Mouse (Mus musculus): ENCODE data around the gene Tenm3. TPM values are rescaled to one million over a fixed set of nuclear protein-coding genes. Genes with fewer than 3 reads are reported as not detected.

The Tenm3 gene
- polyA plus RNA-seq, 1 experiment = 19.1 TPM

DNA sequence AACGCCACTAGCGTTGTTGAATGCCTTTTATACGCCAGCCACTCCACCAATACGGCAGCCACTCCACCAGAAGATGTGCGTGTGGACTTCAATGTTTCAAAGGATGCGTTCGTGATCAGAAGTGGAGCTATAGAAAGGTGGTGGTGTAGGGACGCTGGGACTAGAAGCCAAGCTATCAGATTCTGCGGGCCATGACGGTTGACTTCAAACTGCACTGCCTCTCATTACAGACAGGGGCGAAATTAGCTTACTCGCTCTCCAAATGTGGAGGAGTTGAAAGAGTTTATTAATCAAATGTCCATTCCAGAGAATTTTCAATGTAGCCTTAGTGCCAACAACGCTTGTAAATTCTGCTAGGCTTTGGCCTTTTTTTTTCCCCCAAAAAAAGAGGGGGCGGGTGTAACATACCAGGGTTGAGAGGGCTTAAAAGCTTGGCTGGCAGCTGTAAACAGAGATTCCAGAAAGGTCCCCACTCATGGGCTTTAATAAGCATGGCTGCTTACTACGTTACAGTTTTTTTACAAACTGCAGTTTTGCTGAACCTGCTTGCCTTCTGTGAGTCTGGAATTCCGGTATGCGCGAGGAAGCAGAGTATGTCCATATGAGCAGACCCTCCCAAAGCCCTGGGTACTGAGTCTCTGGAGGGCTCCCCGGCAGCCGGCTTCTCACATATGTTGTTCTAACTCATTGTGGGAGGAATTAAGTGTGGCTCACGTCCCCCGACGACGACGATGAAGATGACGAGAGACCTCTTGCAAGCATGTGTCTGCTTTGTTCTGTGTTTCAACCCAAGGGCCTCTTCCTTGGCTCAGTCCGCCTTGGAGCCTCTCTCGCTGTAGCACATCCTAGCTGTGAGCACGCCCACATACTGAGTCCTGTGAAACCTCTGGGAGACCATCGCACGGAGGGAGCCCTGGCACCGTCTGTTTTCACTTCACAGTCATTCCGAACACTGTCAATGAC is 361.8 kb downstream of the Tenm3 start:
- Histone ChIP-seq H3K4me1 (ENCODE audit: control insufficient read depth, insufficient read depth, low read length) (no peaks in the 10 kb centered on the region; the same call in 1 of the 2 replicates), H3K27ac (ENCODE audit: insufficient read depth, low read length) (no peak overlapping the region), H3K4me3 (ENCODE audit: insufficient read depth, low read length) (no peak overlapping the region)
- no peak for TF ChIP-seq POLR2A (IDR thresholded peaks at IDR 0.05; ENCODE audit: extremely low read depth, insufficient read depth, low read length)
- no peak for TF ChIP-seq CTCF (IDR thresholded peaks at IDR 0.05; ENCODE audit: extremely low read depth, insufficient read depth, low read length)

DNA sequence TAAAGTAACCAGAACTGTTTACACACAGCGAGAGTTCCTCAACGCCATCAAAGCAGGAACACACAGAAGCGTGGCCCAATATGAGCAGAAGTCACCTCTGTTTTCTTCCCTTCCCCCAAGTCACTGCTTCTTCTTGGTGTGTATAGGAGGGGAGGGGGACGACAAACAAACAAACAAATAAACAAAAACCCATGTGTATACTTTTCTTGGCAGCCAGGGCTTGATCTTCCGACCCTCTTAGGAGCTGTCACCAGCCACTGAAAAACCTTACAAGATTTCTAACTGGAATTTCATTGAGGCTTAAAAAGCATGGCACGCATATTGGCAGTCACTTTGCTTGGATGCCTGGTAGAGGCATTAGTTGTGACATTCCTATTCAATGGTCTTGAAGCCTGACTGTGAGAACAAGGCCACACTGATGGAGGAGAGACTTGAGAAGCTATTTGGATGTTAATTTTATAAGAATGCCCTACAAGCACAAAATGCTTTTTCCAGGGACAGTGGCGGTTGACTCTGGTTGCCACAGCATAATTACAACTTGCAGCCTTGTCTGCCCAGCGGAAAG is 366.3 kb downstream of the Tenm3 start:
- TF ChIP-seq POLR2A (IDR thresholded peaks at IDR 0.05; ENCODE audit: extremely low read depth, insufficient read depth, low read length) (no peak), CTCF (IDR thresholded peaks at IDR 0.05; ENCODE audit: extremely low read depth, insufficient read depth, low read length) (no peak)
- Histone ChIP-seq H3K4me1 (ENCODE audit: control insufficient read depth, insufficient read depth, low read length) (no peaks in the 10 kb centered on the region; the same call in 1 of the 2 replicates), H3K4me3 (ENCODE audit: insufficient read depth, low read length) (no peak overlapping the region), H3K27ac (ENCODE audit: insufficient read depth, low read length) (no peak overlapping the region)

DNA sequence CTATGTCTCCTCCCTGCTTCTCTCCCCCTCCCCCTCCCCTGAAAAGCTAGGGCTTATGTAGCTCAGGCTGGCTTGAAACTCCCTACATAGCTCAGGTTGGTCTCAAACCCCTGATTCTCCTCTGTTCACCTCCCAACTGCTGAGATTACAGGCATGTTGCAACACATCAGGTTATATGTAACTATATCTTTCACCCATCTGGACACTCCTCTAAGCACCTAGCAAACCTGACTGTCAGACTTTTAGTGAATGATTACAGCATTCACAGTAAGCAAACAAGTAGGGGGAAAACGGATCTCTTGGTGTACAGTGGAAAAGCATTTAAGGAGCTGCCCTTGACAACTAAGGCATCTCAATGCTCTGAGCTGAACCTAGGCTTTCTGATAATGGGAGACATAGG is 366.9 kb downstream of the Tenm3 start:
- no peak for TF ChIP-seq POLR2A (IDR thresholded peaks at IDR 0.05; ENCODE audit: extremely low read depth, insufficient read depth, low read length)
- Histone ChIP-seq H3K4me1 (ENCODE audit: control insufficient read depth, insufficient read depth, low read length) (no peaks in the 10 kb centered on the region; the same call in 1 of the 2 replicates), H3K4me3 (ENCODE audit: insufficient read depth, low read length) (no peak overlapping the region), H3K27ac (ENCODE audit: insufficient read depth, low read length) (no peak overlapping the region)

DNA sequence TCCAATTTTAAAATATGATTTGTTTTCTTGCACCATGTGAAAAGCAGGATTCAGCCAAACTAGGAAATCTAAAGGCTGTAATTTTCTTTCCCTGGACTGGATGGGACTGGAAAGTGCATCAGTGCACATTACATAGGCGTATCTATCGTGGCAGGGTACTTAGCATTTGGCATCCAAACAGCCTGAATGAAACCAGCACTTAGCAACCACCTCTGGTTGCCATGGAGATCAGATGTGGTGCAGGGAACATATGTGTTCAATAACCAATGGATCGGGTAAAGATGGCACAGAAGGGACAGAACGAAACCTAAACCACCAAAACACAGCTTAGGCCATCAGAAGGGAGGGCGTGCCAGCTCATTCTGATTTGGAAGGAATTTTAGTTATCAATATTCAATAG is 376.1 kb downstream of the Tenm3 start:
- H3K27ac ChIP-seq (ENCODE audit: insufficient read depth, low read length) = no peak overlapping the region
- TF ChIP-seq CTCF (IDR thresholded peaks at IDR 0.05; ENCODE audit: extremely low read depth, insufficient read depth, low read length) (no peak), POLR2A (IDR thresholded peaks at IDR 0.05; ENCODE audit: extremely low read depth, insufficient read depth, low read length) (no peak)
- no peaks in the 10 kb centered on the region for H3K4me1 ChIP-seq (ENCODE audit: control insufficient read depth, insufficient read depth, low read length)
- no peak overlapping the region for H3K4me3 ChIP-seq (ENCODE audit: insufficient read depth, low read length)

DNA sequence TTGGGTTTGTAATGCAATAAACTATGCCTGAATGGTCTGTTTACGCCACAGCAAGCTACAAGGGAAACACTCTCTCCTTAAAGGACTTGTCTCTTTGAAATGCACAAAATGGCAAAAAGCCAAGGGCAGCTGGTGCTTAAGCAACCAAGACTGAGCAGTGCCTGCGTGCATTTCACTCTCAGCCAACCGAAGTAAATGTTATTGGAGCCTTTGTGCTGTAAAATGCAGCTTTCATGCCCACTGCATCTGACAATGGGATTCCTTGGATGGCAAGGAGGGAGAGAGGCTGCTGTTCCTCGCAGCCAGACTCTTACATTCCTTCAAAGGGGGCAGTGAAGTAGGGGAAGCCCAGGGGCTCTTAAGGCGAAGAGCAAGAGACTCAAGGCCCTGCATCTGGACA is 385.4 kb downstream of the Tenm3 start:
- no peak for TF ChIP-seq POLR2A (IDR thresholded peaks at IDR 0.05; ENCODE audit: extremely low read depth, insufficient read depth, low read length)
- TF ChIP-seq CTCF (IDR thresholded peaks at IDR 0.05; ENCODE audit: extremely low read depth, insufficient read depth, low read length) = no peak
- Histone ChIP-seq H3K4me3 (ENCODE audit: insufficient read depth, low read length) (no peak overlapping the region), H3K27ac (ENCODE audit: insufficient read depth, low read length) (no peak overlapping the region), H3K4me1 (ENCODE audit: control insufficient read depth, insufficient read depth, low read length) (peaks cover 4% of the 10 kb centered on the region)

DNA sequence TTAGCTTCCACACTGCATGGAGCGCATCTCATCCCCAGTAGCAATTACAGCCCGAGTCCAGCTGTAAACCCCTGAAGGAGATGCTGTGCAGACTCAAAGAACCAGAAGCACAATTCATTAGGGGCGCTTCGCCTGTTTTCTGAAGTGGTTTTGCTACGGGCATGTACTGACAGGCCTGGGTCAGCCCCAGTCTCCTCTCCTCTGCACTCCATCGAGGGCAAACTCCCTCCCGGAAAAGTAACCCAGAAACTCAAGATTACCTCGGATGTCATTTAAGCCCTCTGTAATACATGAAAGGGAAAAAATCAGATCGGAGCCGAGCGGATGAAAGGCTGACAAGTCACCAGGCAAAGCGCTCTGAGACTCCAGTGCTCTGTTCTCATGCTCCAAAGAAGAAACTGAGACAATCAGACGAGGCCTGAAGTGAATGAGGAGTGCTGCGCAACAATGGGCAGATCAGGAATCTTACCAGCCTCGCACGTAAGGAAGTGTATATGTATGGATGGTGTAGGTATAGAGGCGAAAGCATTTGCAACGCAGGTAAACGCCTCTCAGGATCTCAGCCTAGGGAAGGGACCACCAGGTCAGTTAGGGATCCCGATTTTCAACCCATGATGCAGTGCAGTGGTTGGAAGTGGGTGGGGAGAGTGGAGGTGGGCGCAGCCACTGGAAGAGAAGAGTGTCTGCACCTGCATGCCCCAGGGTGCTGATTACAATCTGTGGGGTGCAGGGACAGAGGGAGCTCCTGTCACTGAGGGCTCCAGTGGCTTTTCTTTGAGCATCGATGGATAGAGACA is 387.2 kb downstream of the Tenm3 start:
- H3K4me1 ChIP-seq (ENCODE audit: control insufficient read depth, insufficient read depth, low read length) = peaks cover 4% of the 10 kb centered on the region
- no peak overlapping the region for H3K4me3 ChIP-seq (ENCODE audit: insufficient read depth, low read length)
- H3K27ac ChIP-seq (ENCODE audit: insufficient read depth, low read length) = no peak overlapping the region
- no peak for TF ChIP-seq POLR2A (IDR thresholded peaks at IDR 0.05; ENCODE audit: extremely low read depth, insufficient read depth, low read length)
- TF ChIP-seq CTCF (IDR thresholded peaks at IDR 0.05; ENCODE audit: extremely low read depth, insufficient read depth, low read length) = no peak

DNA sequence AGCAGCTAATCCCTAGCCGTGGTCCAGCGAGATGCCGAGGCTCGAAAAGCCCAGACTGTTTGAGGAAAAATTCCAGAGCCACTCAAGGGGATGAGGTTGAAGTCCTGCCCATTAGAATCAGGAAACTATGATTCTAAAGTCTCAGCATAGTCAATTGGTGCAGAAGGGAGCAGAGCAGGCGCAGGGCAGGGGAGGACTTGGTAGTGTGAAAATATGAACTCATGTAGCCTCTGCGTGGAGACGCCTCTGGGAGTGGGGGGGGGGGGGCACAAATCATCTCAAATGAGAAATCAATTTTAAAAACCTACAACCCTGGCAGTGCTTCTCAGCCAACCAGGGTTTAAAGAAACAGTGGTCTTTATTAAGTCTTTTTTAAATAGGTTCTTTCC is 392.5 kb downstream of the Tenm3 start:
- TF ChIP-seq CTCF (IDR thresholded peaks at IDR 0.05; ENCODE audit: extremely low read depth, insufficient read depth, low read length) (no peak), POLR2A (IDR thresholded peaks at IDR 0.05; ENCODE audit: extremely low read depth, insufficient read depth, low read length) (no peak)
- Histone ChIP-seq H3K4me1 (ENCODE audit: control insufficient read depth, insufficient read depth, low read length) (0 out of 2 replicates have a peak, but pooled peaks cover 2% of the 10 kb centered on the region), H3K4me3 (ENCODE audit: insufficient read depth, low read length) (no peak overlapping the region), H3K27ac (ENCODE audit: insufficient read depth, low read length) (no peak overlapping the region)

DNA sequence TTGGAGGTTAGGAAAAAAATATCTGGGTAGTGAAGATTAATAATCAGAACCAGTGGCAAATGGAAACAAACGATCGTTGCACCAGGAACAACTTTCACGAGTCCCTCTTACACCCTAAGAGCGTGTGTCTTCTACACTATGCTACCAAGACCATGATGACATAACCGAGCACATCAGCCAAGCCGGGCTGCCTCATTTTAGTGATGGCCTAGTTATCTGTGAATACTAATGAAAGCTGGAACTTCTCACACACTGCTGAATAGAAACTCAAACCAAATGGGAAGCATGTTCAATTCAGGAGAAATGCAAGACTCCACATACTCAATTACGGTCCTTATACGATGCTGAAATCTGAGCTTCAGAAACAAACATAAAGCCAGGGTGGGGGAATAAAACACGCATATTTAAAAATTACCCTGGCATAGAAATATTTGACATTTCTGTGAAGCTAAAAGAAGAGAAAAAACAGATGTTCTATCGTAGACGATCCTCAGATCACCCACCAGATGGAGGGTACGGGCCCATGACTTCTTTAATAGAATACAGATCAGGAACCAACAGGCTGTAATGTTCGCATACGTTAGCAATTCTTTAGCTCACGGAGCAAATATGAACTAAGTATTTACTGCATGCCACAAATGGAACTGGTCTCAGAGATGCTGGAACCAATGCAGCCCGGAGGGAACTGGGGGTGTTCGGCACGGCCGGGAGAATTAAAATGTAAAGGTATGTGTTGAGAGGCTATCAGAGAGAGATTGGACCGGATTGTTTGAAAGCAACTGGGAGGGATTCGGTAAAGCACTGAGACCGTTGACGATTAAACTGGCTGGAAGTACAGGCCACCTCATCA is 393.1 kb downstream of the Tenm3 start:
- Histone ChIP-seq H3K4me1 (ENCODE audit: control insufficient read depth, insufficient read depth, low read length) (peaks cover 2% of the 10 kb centered on the region; the same call in 1 of the 2 replicates), H3K4me3 (ENCODE audit: insufficient read depth, low read length) (no peak overlapping the region), H3K27ac (ENCODE audit: insufficient read depth, low read length) (no peak overlapping the region)
- TF ChIP-seq POLR2A (IDR thresholded peaks at IDR 0.05; ENCODE audit: extremely low read depth, insufficient read depth, low read length) = no peak
- no peak for TF ChIP-seq CTCF (IDR thresholded peaks at IDR 0.05; ENCODE audit: extremely low read depth, insufficient read depth, low read length)

DNA sequence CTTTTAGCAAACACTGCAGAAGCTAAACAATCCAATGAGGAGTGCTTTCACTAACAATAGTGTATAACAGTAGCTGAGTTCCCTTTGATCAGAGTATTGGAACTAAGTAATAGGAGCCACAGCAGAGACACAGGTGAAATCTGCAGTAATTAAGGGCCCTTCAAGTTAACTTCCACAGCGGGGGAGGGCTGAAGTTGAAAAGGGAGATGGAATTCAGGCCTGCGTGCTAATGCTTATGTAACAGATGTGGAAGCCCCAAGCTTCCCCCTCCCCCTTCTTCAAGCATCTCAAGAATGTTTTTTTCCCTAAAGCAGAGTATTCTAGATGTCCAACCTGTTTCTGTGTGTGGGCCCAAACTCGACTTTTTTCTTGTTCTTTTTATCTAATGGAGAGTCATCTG is 394.1 kb downstream of the Tenm3 start:
- Histone ChIP-seq H3K4me3 (ENCODE audit: insufficient read depth, low read length) (no peak overlapping the region), H3K27ac (ENCODE audit: insufficient read depth, low read length) (no peak overlapping the region), H3K4me1 (ENCODE audit: control insufficient read depth, insufficient read depth, low read length) (peaks cover 2% of the 10 kb centered on the region; the same call in 1 of the 2 replicates)
- no peak for TF ChIP-seq POLR2A (IDR thresholded peaks at IDR 0.05; ENCODE audit: extremely low read depth, insufficient read depth, low read length)
